Mouse (Mus musculus) liver, embryonic 11.5 days (tissue): Measurements from ENCODE around the gene Tox3. TPM values are rescaled to one million over a fixed set of nuclear protein-coding genes. Genes with fewer than 3 reads are reported as not detected.

ENCODE experiments used
- ATAC-seq: fragments of 200-750 bp; cut with Nextera tagmentation; replicated peaks from 2 replicates; pipeline ENCODE4 v1.8.0; 2017; ENCODE audit warnings: moderate number of reproducible peaks, mild to moderate bottlenecking, moderate TSS enrichment, moderate library complexity; ENCODE audit not compliant: low FRiP score
- DNase-seq: peaks from one replicate; pipeline ENCODE4 v3.0.0-alpha.2; 2017; ENCODE audit warnings: low spot score
- H3K27ac ChIP-seq: fragments of 300-500 bp; sonication (generic); 2 replicates; pipeline ENCODE4 v1.5.1; 2014; ENCODE audit warnings: mild to moderate bottlenecking, low read depth, low read length, control low read depth
- H3K27me3 ChIP-seq: fragments of 300-500 bp; sonication (generic); replicated peaks from 2 replicates; pipeline ENCODE4 v1.6.1; 2014; ENCODE audit warnings: low read length, mixed read lengths; ENCODE audit not compliant: control insufficient read depth, insufficient read depth
- H3K36me3 ChIP-seq: fragments of 300-500 bp; sonication (generic); 2 replicates; pipeline ENCODE4 v1.6.1; 2014; ENCODE audit warnings: mild to moderate bottlenecking, low read length, moderate library complexity, mixed read lengths; ENCODE audit not compliant: control insufficient read depth, insufficient read depth
- H3K4me1 ChIP-seq: fragments of 300-500 bp; sonication (generic); replicated peaks from 2 replicates; pipeline ENCODE4 v1.6.1; 2014; ENCODE audit warnings: low read length, mixed read lengths; ENCODE audit not compliant: control insufficient read depth, insufficient read depth
- H3K4me2 ChIP-seq: fragments of 300-500 bp; sonication (generic); 2 replicates; pipeline ENCODE4 v1.6.1; 2014; ENCODE audit warnings: mild to moderate bottlenecking, control low read depth, moderate library complexity
- H3K4me3 ChIP-seq: fragments of 300-500 bp; sonication (generic); 2 replicates; pipeline ENCODE4 v1.5.1; 2014; ENCODE audit warnings: low read depth, low read length, control low read depth
- H3K9ac ChIP-seq: fragments of 300-500 bp; sonication (generic); 2 replicates; pipeline ENCODE4 v1.6.1; 2014; ENCODE audit warnings: low read depth, low read length, control low read depth
- H3K9me3 ChIP-seq: fragments of 300-500 bp; sonication (generic); 2 replicates; pipeline ENCODE4 v1.6.1; 2016; ENCODE audit warnings: low read length, inconsistent platforms, mixed read lengths; ENCODE audit not compliant: control insufficient read depth
- WGBS: fragments of 180-500 bp; shearing (Covaris S2); extraction: QIAGEN DNeasy Blood & Tissue Kit; methylation state at CpG from one replicate; pipeline ENCODE4 v1.1.7; 2014; 5-methylcytosine and 5-hydroxymethylcytosine counted together
- polyA plus RNA-seq: library from polyadenylated mRNA; unstranded; fragments of >200 nt; fragmentation: Nextera tagmentation; extraction: Ambion mirVana; gene quantifications from 2 replicates; pipeline ENCODE4 v1.2.1, GENCODE M21; 2014

The Tox3 gene
- polyA plus RNA-seq, 1 experiment from 2014 or later = 1.8 TPM

DNA sequence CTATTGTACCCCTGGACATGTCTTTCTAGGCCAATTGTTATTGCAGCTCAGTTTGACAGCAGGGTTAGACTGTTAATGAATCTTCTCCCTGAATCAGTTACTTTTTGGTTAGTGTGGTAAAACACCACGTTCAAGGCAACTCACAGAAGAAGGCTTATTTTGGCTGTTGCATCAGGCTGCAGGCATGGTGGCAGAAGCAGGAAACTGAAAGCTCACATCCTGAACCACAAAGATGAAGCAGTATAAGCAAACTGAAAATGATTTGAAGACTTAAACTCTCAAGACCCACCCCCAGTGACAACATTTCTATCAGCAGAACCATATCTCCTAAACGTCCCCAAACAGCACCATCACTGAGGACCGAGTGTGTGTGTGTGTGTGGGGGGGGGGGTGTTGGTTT is 8.6 kb upstream of the Tox3 start:
- Histone ChIP-seq H3K27me3 (no peaks in the 10 kb centered on the region), H3K4me2 (no peak overlapping the region), H3K27ac (no peak overlapping the region), H3K9me3 (no peaks in the 10 kb centered on the region), H3K4me3 (no peak overlapping the region), H3K4me1 (no peaks in the 10 kb centered on the region), H3K36me3 (no peaks in the 10 kb centered on the region), H3K9ac (no peak overlapping the region)
- DNase-seq (no peak), ATAC-seq (no peak)
- 42% methylated on average over 3 of the region's 3 CpGs for WGBS

DNA sequence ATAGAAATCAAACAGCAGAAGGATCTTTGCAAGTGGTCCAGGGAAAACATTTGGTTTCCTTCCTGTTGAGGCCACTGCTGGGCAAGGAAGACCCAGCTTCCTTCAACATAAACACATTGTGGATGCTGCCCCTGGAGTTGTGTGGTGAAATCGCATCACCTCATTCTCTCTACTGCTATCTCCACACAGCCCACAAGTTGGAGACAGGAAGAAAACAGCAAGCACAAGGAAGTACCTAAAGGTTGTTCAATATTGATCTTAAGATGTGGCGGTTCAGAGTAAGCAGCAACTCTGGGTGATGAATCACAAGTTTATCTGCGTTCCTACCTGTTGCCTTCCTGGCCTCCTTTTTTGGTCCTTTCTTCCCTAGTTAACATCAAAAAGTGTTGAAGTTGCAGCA is 6.6 kb upstream of the Tox3 start:
- no peak overlapping the region for H3K27ac ChIP-seq
- H3K4me2 ChIP-seq = no peak overlapping the region
- no peak overlapping the region for H3K9ac ChIP-seq
- no peak overlapping the region for H3K4me3 ChIP-seq
- DNase-seq (no peak), ATAC-seq (no peak)
- peaks cover 5% of the 10 kb centered on the region for H3K27me3 ChIP-seq
- WGBS = 80% methylated on average over 3 of the region's 3 CpGs
- H3K9me3 ChIP-seq = no peaks in the 10 kb centered on the region
- H3K36me3 ChIP-seq = no peaks in the 10 kb centered on the region
- H3K4me1 ChIP-seq = no peaks in the 10 kb centered on the region

DNA sequence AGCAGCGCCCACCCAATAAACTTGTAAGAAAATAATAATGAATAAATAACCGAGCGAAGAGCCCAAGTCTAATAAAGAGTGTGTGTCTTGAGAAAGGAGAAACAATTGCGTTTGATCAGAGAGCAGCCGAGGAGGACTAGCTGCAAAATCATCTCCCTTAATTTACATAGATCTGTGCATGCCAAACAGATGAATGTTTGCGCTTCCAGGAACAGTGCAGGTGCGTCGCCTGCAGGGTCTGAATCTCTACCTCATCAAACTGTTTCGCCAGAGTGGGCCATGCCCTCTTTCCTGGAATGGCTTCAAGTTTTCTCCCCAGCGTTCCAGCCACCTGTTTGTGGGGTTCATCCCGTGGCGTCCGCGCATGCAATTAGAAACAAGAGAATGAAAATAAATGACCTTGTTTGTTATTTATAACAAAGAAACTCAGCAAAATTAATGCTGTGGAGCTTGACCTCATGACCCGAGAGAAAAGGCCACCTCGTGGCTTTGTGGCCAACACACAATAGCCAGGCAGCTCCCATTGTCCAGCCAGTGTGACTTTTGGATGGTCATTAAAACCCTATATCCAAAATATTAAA is 5.9 kb upstream of the Tox3 start:
- no peak for DNase-seq
- Histone ChIP-seq H3K9me3 (no peaks in the 10 kb centered on the region), H3K27me3 (peaks cover 12% of the 10 kb centered on the region), H3K27ac (no peak overlapping the region), H3K4me3 (no peak overlapping the region), H3K9ac (no peak overlapping the region), H3K4me2 (no peak overlapping the region), H3K36me3 (no peaks in the 10 kb centered on the region), H3K4me1 (no peaks in the 10 kb centered on the region)
- ATAC-seq = no peak
- WGBS = 78% methylated on average over 16 of the region's 16 CpGs

DNA sequence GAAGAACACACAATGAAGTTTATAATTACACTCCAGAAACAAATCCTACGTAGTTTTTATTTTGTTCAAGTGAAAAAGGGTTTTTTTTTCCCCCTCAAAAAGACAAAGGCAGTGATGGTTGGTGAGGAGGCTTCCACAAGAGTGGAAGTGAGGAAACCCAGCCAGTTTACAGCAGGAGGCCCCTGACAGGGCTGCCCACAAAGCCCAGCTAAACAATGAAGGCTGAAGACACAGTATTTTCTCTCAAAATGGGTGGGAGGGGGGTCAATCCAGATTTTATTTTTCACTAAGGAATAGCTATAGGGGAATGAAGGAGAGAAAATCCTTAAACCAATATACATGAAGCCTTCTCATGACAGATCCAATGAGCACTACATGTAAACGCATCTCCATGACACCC is 5.4 kb upstream of the Tox3 start:
- no peak overlapping the region for H3K4me2 ChIP-seq
- H3K36me3 ChIP-seq = no peaks in the 10 kb centered on the region
- H3K9me3 ChIP-seq = no peaks in the 10 kb centered on the region
- 0 out of 2 replicates have a peak, but pooled peaks cover 2% of the 10 kb centered on the region for H3K4me1 ChIP-seq
- WGBS = 67% methylated on average over 2 of the region's 2 CpGs
- no peak for DNase-seq
- no peak overlapping the region for H3K27ac ChIP-seq
- H3K4me3 ChIP-seq = no peak overlapping the region
- peaks cover 17% of the 10 kb centered on the region for H3K27me3 ChIP-seq
- H3K9ac ChIP-seq = no peak overlapping the region
- ATAC-seq = no peak

DNA sequence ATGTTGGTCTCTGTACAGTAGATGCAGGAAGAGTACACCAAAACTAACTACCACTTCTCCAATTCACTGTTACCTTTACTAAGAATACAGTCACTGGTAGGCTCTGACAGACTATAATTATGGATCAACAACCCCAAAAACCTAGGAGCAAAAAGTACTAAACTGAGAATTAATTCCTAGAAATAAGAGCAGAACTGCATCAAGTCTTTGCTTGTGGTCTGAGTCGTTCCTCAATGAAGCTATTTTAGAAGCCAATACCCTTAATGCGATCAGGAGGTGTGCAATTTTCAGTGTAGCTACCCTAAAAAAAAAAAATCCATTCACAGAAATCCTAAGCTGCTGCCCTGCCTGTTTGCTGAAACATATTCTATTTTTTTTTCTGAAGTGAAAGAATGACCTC is 4.8 kb upstream of the Tox3 start:
- H3K9me3 ChIP-seq = no peaks in the 10 kb centered on the region
- no peaks in the 10 kb centered on the region for H3K36me3 ChIP-seq
- 0 out of 2 replicates have a peak, but pooled peaks cover 2% of the 10 kb centered on the region for H3K4me1 ChIP-seq
- H3K27me3 ChIP-seq = peaks cover 22% of the 10 kb centered on the region
- H3K9ac ChIP-seq = no peak overlapping the region
- no peak overlapping the region for H3K4me3 ChIP-seq
- no peak overlapping the region for H3K4me2 ChIP-seq
- no peak for ATAC-seq
- DNase-seq = no peak
- no peak overlapping the region for H3K27ac ChIP-seq
- 74% methylated on average over 2 of the region's 2 CpGs for WGBS

DNA sequence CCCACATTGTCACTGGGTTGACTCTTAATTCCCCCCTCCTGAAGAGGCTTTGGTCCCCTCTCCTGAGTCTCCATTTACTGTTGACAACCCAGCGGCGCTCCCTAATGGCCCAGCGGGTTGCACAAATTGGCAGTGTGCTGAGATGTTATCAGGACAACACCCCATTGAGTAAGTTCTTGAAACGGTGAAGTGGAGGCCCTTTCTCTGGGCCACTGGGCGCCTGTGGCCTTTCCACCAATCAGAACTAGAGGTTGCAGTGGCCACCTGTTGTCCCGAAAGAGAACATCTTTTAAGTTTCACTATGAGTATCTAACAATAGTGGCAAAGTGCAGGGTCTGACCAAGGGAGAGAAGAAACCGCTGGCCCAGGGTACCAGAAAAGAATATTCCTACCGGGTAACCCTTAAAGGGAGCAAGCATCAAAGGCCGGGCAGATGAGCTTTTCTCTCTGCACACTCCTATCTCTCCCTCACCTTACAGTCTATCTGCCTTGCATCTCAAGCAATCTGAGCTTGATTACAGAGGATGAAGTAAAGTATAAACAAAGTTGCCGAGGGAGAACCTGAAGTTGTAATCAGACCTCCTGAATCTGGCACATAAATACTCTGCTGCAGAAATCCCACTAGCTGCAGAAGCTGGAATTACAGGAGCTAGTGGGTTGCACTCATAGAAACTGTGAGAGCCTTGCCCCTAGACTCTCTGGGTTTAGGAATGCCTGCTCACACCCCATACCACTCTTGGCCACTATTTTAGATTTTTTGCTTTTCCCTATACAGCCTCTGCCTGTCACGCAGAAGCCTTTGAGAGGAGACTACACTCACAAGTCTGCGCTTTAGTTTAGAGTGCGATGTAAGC is 1.8 kb upstream of the Tox3 start:
- DNase-seq = no peak
- no peak overlapping the region for H3K9ac ChIP-seq
- H3K9me3 ChIP-seq = no peaks in the 10 kb centered on the region
- no peak overlapping the region for H3K4me2 ChIP-seq
- no peak for ATAC-seq
- peaks cover 43% of the 10 kb centered on the region for H3K27me3 ChIP-seq
- H3K27ac ChIP-seq = no peak overlapping the region
- no peak overlapping the region for H3K4me3 ChIP-seq
- peaks cover 2% of the 10 kb centered on the region; the same call in 1 of the 2 replicates for H3K4me1 ChIP-seq
- H3K36me3 ChIP-seq = no peaks in the 10 kb centered on the region
- 28% methylated on average over 13 of the region's 13 CpGs for WGBS

DNA sequence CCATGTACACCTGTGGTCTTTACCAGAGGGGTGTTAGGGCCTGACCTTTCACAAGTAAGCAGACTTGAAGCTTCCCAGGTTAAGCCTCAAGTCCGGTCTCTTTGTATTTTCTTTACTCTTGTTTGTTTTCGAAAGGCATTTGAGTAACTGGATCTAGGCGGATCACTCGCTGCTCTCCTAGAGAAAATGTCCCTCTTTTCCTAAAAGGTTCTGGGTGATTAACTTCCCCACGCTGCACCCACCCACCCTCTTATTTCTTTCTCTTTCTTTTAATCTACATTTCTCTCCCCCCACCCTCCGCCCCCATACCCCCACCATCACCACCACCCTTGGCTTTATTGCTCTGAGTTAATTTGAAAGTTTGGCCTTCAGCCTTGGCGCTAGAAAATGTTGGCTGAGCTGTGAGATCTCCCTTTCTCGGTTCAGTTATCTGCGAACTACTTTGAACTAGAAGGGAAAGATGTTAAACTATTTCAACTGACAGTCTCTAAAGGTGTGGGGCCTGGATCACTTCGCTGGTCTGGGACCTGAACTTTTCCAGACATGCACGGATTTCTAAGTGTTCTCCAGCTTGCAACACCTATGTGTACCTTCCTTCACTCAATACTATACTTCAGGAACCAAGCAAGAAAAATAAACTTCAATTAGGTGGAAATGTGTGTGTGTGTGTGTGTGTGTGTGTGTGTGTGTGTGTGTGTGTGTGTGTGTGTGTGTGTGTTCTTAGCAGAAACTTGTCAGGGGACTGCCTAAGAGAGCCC is 962 bp upstream of the Tox3 start:
- Histone ChIP-seq H3K4me3 (no peak overlapping the region), H3K27me3 (peaks cover 43% of the 10 kb centered on the region), H3K4me2 (no peak overlapping the region), H3K36me3 (no peaks in the 10 kb centered on the region), H3K4me1 (peaks cover 2% of the 10 kb centered on the region; the same call in 1 of the 2 replicates), H3K9me3 (no peaks in the 10 kb centered on the region), H3K9ac (no peak overlapping the region), H3K27ac (no peak overlapping the region)
- ATAC-seq (no peak), DNase-seq (no peak)
- 23% methylated on average over 11 of the region's 11 CpGs for WGBS

DNA sequence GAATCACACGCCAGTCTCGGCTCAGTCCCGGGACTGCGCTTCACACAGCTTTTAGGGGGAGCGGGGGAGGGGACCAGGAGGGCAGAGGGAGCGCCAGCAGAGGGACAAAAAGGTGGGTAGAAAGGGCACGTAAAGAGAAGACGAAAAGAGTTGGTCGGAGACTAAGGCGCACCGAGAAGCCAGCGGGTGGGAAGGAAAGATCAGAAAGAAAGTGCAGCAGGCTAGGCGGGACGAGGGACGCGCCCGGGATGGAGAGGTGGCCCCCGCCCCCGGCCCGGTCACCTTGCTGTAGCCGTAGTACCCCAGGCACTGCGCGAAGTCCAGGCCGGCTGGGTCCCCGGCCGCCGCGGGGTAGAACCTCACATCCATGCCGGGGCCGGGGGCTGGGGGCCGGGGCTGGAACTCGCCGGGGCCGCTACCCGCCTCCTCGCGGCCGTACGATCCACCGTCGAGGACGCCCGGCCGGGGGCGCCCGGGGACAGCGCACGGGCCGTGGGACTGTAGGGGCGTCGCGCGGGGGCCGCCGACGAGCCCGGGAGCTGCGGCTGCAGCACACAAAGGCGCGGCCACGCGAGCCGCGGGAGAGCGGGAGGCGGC is 464 bp downstream of the Tox3 start:
- Histone ChIP-seq H3K9ac (peak overlapping the region; percentile 53), H3K4me1 (peaks cover 2% of the 10 kb centered on the region; the same call in 1 of the 2 replicates), H3K36me3 (no peaks in the 10 kb centered on the region), H3K27ac (no peak overlapping the region; the same call in 1 of the 2 replicates), H3K9me3 (no peaks in the 10 kb centered on the region), H3K4me2 (peak overlapping the region; percentile 75), H3K27me3 (peaks cover 43% of the 10 kb centered on the region), H3K4me3 (peak overlapping the region; percentile 62)
- WGBS = under 1% methylated on average over 36 of the region's 66 CpGs
- peak; percentile 34; the same call in 1 of the 2 replicates for ATAC-seq
- no peak for DNase-seq
